Mouse (Mus musculus) cerebellum, postnatal 14 days (tissue): ENCODE measurements around the gene Mcoln2.
A peak's percentile ranks its signal among the peaks of the same experiment; 100 is the strongest.
"Not testable (repeated sequence)": the region's sequence is repeated elsewhere in the genome, so short reads cannot be mapped to it uniquely, and the experiment has no call there.

Experiments used
- DNase-seq, 2 experiments: peaks; one replicate each; pipeline ENCODE4 v3.0.0; 2021; ENCODE audit warnings: mixed read lengths in 2 of 2

The Mcoln2 gene

DNA sequence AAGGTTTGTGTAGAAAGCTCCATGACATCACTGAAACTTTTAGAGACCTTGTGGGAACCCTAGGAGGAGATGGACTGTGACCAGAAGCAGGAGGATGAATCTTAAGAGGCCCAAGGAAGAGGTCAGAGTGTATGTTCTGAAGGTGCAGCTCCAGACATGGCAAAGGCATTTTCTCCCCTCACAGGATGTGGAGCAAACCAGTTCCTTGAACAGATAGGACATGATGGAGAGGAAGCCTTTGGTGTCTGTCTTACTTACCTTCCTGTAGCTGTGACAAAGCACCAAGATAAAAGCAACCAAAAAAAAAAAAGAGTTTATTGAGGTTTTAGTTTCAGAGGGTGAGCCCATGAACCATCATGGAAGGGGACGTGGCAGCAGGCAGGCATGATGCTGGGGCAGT is 42.9 kb downstream of the Mcoln2 start:
- DNase-seq: no peak

DNA sequence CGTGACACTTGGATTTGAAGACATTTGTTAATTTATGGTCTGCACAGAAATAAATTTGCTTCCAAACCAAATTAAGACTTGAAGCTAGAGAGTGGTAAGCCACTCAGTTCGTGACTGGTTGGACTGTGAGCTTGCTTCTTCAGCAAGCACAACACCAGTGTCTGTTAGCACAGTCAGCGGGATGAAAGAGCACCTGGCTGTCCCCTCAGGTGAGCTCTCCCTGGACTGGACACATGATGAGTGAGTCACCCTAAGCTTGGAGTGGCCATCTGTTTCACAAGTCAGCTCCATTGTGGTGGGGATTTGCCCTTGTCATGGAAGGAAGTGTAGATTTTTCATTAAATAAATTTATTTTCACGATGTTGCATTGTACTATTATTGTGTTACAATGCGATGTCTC is 45.5 kb downstream of the Mcoln2 start:
- no peak for DNase-seq

DNA sequence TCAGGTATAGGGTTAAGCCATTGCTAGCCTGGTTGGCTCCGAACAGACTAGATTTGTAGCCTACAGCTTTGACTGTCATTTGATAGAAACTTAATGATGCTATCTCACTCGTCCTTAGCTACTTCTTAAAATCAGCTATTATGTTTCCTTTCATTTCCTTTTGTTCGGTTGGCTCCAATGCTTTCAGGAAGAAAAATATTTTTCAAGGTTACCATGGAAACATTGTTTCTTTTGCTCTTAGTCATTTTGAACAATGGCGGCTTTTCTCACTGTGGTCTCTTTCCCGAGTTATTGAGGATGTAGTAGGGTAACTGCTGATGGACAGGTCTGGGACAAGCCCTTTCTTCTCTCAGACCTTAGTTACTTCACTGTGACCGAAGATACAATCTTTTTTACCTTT is 46.7 kb downstream of the Mcoln2 start:
- DNase-seq: no peak

DNA sequence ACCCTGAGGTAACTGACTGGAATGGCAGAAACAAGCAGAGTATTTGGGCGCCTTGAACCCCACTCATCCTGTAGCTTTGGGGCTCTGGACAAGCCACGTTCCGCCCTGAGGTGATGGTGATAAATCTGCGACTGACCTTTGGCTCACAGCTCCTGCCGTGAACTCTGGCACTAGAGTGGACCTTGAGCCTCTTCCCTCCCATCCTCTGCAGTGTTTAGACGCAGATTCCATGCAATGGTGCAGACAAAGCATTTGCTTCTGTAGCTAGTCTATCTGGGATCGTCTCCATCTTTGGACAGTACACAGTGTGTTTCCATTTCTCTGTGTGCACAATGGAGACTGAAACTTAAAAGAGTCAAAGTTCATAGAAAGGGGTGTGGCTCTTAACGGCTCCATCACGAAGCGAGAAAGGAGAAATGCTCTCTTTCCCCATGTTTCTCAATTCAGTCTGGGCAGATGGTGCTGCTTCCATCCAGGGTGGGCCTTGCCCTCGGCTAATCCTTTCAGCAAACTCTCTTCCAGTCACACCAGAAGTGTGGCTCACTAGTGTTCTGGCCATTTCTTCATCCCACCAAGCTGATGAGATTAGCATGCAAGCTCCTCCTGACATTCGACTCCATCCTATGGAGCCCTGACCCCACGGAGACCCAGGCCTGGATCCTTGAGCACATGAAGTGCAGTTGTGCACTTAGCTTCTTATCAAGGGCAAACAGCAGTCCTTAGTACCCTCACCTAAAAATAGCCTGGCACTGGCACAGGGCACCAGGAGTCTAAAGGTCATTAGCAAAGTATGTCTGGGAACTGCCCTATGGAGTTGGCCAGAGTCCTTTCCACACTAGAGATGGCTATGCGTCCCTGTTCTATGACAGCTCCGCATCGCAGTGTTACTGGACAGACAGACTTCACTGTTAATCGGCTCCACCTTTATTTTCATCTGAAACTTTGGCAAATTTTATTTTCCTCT is 47.4 kb downstream of the Mcoln2 start:
- DNase-seq: no peak

DNA sequence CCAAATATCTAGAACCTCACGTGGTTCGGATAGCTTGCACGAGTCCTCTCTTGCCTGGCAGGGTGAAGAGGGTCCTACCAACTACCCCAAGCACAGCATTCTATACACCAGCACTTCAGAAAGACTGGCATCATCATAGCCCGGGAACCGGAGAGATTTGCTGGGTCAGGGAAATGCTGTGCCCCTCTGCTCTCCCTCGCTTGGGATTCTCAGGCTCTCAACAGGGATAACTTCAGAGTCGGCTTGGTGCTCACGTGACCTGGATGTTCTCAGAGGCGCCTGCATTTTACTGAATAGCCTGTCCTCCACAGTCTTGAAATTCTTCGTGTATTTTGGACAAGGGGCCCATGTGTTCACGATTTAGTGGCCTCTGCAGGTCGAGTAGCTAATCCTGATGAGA is 48.2 kb downstream of the Mcoln2 start:
- no peak for DNase-seq

DNA sequence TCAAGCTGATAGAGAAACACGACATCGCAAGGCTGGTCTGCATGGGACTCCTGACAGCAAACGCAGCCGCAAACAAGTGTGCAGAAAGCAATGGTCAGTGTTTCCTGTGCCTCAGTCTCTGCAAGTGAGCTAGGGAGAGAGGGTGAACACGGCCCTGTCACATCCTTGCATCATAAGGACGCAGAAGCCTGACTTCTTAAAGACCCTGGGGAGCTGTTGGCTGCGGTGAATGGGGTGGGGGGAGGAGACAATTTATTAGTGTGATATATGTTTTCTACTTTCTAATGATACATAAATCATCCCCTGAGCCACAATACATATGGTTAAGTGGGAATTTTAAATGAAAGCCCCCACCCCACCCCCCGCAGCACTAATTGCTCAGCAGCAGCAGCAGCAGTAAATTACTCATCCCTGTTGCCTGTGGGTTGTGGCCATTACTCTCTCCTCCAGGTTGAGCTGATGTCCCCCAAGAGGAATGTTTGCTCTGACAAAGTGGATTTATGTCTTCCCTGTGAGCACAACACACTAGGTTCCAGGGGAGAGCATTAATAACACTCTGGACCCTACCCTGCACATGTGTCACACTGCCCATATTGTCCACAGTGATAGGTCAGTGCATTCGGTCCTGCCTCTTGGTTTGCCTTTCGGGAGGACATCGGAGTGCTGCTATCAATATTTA is 49.3 kb downstream of the Mcoln2 start:
- no peak for DNase-seq

DNA sequence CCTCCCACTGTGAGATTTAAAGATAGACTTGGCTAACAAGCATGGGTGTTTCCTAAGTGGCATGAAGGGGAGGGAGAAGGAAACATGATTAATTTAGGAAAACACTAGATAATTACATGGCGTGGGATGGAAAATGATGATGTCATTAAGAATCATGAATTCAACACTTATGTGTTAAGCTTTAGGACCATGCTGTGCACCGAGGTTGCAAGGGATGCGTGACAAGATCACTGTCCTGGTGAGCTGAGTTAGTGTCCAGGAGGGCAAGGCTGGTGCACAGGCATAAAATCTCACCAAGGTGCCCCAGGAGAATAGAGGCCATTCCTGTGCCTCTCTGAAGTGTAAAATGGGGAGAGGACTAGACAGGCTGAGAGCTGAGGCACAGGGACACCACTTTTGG is 49.9 kb downstream of the Mcoln2 start:
- no peak for DNase-seq

DNA sequence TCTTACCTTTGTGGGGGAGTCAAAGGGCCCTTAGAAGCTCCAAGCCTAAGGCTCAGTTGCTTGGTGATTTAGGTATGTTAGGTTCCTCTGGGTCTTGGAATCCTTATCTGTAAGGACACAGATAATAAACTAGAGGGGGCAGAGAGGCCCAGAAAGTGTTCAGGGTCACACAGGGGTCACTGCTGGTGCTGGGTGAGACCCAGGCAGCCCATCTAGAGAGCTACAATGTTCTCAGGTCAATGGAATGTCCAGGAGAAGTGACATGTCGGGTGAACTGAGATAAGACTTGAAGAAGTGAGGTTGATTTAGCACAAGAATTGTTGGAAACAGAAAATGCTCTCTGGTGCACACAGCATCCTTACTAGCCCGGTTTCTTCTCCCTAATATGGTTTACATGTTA is 54.7 kb downstream of the Mcoln2 start:
- no peak for DNase-seq

DNA sequence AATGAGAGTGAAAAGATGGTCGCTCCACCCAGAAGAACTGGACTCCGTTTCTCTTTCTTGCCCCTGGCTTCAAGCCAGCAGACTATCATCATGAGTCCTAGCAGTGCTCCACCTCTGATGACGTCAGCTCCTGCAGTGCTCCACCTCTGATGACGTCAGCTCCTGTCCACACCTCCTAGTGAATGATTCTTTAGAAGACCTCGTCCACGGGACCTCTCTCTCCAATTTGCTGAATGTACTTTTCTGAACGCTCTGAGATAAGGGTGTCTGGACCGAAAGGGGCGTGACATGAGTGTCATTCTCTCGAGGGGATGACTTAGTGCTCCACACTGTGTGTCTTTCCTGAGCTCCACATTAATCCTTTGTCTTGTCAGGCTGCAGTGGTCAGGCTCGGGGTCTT is 55.7 kb downstream of the Mcoln2 start:
- DNase-seq: no peak

DNA sequence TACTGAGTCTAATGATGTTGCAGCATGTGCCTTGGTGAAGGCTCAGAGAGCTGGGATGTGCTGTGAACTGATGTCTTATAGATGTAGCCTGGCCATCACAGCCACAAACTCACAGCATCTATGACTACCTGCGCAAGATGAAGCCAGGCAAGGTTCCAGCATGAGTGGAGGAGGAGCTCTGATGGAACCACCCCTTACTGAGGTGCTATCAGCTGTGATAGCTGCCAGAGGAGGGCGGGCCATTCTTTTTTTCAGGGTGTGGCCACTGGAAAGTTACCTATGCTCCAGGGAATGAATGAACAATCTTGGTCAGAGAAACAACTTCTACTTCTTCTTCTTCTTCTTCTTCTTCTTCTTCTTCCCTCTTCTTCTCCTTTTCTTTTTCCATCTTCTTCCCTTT is 57.0 kb downstream of the Mcoln2 start:
- DNase-seq: no peak

DNA sequence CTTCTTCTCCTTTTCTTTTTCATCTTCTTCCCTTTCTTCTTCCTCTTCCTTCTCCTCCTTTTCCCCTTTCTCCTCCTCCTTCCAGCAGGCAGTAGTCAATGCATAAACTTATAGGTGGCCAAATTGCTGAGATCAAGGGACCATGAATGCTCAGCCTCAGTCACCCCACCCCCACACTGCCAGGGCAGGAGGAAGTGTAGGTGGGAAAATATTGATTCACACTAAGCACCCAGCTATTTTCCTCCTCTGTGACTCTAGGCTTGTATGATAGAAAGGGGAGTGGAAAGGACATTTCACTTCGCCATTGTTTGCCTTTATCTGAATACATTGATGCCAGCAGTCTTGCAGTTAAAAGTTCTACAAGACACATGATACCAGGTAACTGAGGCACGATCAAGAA is 57.8 kb downstream of the Mcoln2 start:
- DNase-seq: no peak

DNA sequence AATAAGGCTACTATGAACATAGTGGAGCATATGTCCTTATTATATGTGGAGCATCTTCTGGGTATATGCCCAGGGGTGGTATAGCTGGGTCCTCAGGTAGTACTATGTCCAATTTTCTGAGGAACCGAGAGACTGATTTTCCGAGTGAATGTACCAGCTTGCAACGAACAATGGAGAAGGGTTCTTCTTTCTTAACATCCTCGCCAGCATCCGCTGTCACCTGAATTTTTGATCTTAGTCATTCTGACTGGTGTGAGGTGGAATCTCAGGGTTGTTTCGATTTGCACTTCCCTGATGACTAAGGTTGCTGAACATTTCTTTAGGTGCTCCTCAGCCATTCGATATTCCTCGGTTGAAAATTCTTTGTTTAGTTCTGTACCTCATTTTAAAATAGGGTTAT is 60.1 kb downstream of the Mcoln2 start:
- DNase-seq: not testable (repeated sequence)

DNA sequence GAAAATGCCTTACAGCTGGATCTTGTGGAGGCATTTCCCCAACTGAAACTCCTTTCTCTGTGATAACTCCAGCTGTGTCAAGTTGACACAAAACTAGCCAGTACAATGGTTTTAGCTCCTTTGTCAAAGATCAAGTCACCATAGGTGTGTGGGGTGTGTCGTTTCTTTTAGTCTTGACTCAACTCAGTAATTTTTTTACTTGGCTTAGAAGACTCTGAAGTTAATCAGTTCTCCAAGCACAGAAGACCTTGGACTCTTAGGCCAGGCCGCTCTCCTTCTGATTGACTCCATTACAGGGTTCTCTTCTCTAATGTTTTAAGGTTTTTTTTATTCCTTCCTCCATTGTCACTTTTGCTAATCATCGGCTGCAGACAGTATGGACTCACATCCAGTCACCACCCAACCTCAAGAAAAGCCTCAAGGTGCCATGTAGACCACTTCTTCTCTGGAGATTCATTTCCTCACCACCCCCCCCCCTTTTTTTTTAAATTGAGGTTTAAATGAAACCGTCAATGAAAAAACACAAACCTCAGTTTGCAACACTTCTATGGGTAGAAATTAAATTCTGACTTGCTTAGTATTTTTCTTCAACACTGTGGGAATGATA is 61.6 kb downstream of the Mcoln2 start:
- no peak for DNase-seq

DNA sequence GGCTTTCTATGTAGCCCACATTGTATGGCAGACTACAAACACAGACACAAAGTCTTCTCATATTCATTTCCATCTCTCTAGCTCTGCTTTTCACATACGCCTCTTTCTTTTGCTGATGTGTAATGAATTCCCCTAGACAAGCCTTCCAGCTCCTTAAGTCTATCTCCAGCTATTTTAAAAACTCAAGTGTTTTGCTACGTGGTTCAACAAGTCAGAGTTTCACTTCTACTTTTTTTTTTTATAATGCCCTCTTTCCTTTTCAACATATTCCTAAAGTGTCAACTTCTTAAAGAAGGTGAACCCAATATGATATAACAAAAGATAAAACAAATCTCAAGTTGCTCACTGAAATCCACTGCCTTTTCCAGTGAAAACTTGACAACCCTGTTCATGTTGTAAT is 62.3 kb downstream of the Mcoln2 start:
- DNase-seq: no peak

DNA sequence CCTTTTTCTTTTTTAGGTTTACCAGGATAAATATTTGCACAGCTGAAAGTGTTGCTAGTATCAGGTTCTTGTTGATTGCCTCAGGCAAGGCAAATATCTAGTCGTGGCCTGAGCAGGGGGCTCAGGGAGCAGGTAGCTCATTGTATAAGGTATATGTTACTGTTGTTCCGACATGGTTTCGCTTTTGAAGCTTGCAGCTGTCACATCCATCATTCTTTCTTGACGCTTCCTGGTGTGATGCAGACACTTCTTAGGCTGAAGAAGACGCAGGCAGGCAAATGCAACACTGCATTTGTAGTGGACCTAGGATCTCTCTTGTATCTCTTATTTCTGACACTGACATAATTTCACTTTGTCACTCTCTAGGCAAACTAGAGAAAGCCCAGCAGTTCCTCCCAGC is 63.7 kb downstream of the Mcoln2 start:
- no peak for DNase-seq

DNA sequence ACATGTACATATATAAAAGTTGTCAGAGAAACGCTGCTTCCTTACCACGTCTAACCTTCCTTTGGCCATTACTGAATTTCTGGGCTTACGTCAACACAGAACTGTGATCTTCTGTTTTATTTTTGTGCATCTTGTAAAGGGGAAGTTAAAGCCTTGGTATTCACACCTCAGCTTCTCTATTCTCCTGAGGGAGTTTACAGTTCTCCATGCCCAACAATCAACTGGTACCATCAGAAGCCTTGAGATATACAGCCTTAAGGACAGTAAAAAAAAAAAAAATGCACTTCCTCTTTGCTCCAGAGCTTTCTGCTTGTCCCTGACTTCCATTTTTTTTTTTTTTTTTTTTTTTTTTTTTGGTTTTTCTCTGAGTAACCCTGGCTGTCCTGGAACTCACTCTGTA is 66.9 kb downstream of the Mcoln2 start:
- DNase-seq: no peak

DNA sequence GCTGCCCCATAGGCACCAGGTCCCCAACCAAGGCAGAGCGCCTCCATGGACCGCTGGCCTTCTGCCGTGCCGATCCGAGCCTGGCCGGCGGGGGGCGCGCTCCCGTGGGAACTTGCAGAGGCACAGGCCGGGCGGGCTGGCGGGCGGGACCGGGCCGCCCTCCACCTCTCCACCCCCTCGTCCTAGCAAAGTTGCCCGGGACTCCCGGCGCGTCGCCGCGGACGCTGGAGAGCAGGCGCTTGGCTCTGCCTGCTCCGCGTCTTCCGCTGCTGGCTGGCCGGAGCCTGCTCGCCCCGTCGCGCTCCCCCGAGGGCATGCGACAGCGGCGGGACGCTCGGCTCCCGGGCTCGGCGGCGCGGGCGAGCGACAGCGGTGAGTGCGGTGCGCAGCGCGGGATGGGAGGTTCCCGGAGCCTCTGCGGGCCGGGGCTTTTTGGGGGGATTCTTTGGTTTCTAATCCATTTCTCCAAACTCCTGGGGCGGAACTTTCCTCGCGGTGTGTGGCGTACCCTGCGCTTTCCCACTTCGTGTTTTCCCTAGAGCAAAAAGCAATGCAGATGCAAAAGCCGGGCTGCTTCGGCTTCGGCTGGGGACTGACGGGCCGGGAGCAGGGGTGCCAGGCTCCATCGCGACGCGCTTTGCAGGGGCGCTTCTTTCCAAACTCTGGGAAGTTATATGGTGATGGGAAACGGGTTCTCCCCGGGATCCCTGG is 71.3 kb downstream of the Mcoln2 start, which contains the start of gene Lpar3:
Gene Lpar3, plus strand, starts transcription at position 188 of the 711 bp plus-strand sequence.
- DNase-seq: peak; percentile 31 to 63

DNA sequence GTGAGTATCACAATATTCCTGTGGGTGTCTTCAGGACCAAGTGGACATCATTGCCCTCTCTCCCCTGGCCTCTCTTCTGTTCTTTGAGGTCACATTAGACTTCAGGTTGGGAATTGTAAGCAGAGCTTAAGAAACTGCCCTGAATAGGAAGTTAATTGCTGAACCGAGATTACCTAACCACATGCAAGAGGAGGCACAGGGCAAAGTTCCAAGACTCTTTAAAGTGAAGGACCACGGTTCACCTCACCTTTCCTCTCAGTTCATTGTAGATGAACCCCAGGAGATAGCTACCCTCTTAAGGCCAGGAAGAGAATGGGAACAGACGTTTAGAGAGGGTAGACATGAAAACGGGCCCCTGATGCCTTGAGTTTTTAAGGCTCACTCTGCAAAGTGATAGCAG is 74.6 kb downstream of the Mcoln2 start:
- no peak for DNase-seq

DNA sequence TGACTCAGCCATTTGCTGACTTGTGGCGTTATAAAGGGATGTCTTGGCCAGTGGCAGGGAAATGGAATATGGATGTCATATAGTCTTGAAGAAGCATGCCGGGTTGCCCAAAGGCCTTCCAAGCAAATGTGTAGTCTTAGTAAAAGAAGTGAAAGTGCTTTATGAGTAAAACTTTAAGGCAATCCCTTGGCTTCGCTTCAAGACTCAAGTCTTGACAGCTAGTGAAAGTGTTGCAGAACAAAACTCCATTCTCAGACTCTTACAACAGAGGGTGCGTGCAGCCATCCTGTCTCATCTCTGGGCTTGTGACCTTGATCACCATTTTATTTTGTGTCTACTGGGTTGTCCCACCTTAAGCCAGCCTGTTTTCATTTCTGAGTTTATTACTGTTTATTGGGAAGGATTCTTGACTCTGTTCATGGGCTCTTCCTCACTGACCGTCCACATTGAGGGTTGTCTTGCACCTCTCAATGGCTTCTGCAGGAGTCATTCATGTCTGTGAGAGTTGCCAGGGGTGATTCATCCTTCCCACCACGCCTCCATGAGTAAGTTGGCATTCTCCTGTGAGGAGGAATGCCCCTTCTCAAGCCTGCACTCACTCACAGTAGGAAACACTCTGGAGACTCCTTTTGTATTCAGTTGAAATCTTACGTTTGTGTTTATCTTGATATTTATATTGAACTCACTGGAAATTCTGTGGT is 75.6 kb downstream of the Mcoln2 start:
- no peak for DNase-seq

DNA sequence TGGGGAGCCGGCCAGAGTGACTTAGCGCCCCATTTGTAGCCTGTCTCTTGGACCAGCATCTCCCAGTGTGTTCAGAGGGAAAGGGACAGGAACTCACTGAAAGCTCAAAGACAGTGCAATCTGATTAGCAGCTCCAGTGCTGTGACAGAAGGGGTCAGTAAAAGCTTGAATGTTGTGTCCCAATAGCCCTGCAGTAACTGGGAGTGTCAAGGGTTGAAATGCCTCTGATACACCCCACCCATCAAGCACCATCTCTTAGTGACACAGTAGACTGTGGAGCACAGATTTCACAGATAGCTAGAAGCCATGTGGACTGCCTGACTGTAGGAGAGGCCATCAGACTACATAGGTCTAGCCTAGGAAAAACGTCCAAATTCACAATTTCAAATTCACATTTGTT is 77.8 kb downstream of the Mcoln2 start:
- DNase-seq: no peak

DNA sequence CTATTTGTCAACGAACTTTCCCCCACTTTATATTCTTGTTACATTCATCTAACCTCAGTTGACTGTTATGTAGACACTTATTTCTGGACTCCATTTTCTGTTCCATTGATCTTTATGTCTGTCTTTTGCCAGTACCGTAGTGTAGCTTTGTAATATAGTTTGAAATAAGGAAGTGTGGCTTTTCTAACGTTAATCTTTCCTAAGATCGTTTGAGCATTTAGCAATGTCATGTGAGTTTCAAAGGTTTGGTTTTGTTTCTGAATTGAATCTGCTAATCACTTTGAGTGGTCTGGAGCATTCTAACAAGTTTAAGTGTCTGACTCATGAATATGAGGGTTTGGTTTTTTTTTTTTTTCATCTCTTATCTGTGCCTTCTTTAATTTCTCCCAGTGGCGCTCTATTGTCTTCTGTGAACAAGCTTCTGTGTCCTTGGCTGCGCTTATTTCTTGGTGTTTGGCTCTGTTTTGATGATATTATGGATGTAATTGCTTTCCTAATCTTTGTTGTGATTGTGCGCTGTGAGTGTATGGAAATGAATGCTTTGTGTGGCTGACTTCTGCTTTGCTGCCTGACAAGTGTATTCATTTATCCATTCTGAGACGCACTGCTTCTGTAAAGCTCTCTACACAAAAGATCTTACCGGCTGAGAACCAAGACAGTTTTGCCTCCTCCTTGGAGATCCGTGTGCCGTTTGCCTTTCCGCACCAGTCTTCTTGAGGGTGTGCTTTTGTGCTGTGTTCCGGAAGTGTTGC is 79.1 kb downstream of the Mcoln2 start:
- no peak for DNase-seq

DNA sequence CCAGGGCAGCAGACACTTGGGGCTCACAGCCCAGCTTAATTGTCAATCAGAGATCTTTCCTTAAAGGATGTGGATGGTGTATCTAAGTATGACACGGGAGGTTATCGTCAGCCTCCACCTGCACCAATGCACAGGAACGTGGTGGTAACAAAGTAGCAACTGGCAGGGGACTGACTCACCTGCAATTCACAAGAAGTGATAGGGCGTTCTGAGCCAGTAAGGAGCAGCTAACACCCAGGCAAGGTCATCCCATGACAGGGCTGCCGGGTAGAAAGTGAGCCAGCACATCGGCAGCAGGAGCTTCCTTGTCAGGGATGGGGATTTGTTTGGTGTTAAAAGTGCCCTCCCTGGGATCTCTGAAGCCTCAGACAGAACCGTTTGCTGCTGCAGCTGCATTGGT is 83.1 kb downstream of the Mcoln2 start:
- DNase-seq: no peak
